Mouse (Mus musculus) heart, postnatal 4 days (tissue): Measurements from ENCODE around the gene Mark4. TPM values are rescaled to one million over a fixed set of nuclear protein-coding genes. Genes with fewer than 3 reads are reported as not detected.

Source experiments
- DNase-seq: peaks from one replicate; pipeline ENCODE4 v3.0.0; 2021
- microRNA-seq, 2 experiments: library from miRNA; unstranded; fragments of <30 nt; microRNA quantifications; one replicate each; pipeline ENCODE4 v1.2.0; 2021 to 2022
- total RNA-seq, 2 experiments: library from RNA; stranded (reverse); gene quantifications; 2 replicates each; pipeline ENCODE4 v1.2.3; 2021

Gene Mark4
- total RNA-seq, 2 experiments from 2014 or later: 28.8 to 30.3 TPM

DNA sequence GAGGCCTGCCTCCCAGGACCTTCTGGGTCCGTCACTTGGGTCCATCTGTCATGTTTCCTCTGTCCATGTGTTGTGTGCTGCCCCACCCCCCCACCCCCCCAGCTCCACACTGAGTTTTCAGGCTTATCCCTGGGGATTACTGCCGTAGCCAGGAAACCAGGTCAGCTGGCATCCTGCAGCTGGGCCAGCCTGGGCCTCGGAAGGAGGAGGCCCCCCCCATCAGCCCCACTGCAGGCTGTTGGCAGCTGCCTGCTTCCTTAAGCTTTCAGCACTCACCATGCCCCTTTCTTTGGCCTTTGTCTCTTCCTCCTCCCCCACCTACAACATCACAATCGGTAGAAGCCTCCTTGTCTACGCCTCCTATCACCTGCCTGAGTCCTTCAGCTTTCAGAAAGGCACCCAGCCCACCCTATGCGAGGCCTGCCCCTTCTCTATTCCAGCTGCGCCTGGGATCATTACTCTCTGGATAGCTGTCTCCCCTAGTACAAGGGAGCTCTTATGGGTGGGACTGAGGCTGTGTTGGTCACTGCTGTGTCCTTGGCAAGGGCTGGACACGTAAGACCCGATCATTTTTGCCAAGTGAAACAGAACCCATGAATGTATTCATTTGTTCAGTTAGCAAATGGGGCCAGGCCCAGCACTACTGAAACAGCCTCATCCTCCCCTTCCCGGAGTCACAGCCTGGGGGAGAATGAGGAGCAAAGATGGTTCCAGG, 69.8 kb downstream of the Mark4 start:
- no peak for DNase-seq

GRCm38 (mm10) chr7:19383708-19384107, 74.9 kb downstream of the Mark4 start:
- no peak for DNase-seq

DNA sequence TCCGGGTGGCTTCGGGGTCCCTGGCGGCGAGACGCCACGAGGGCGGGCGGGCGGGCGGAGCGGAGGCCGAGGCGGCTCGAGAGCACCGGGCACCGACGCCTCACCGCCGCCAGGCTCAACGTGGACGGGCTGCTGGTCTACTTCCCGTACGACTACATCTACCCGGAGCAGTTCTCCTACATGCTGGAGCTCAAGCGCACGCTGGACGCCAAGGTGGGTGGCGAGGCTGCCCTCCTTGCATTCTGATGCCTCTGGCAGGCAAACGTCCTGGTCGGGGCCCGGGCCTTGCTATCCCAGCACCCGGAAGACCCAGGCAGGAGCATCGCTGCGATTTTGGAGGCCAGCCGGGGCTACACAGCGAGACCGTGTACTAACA, 76.5 kb downstream of the Mark4 start:
- DNase-seq: peak; percentile 45

GRCm38 (mm10) chr7:19381377-19382165, 77.0 kb downstream of the Mark4 start, which contains the start of gene Ercc2:
Ercc2 (plus strand) TSS chr7:19382010.
- peak; percentile 100 for DNase-seq

- DNase-seq: peak; percentile 56
Observed at GRCm38 (mm10) chr7:19378049-19378448, 80.6 kb downstream of the Mark4 start.

DNA sequence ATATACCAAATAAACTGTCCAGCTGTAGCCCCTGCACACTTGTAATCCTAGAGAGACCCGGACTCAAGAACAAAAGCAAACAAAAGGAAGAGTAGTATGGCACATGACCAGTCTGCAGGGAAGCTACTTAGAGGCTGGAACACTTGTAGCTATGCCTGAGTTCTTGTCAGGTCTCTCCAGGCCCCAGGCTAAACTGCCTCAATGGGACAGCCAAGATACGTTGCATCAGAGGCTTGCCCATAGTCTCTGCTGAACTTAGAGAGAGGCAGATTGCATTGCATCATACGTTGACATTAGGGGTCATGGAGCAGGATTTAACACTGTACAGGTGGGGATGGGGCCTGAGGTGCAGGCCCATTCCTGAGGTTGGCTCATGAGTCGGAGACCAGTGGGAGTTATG, 82.6 kb downstream of the Mark4 start:
- DNase-seq: no peak

DNA sequence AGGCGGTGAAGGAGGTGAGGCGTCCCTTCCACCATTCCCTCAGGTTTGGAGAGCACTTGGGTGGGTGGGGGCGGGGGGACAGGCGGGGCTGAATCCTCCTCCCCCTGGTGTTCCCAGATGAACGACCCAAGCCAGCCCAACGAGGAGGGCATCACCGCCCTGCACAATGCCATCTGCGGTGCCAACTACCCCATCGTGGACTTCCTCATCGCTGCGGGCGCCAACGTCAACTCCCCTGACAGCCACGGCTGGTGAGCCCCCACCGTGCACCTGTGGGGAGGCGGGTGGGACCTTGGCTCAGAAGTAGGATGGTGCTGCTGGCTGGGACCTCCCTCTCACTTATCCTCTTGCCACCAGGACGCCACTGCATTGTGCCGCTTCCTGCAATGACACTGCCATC, 83.3 kb downstream of the Mark4 start:
- no peak for DNase-seq

Small RNA genes lying within 50 kb of the gene (microRNA-seq; reads per million reads assigned to microRNA genes)
- gene Mir343: 0 reads per million in 2 experiments

Other genes with a start within 250 kb of the Mark4 start
- 1 to 10 TPM; 6.7 to 8.1 TPM for gene Gpr4, start 246.3 kb downstream of the Mark4 start, total RNA-seq
- gene Opa3, start 230.5 kb downstream of the Mark4 start, total RNA-seq: 10 to 100 TPM; 54.7 to 60.0 TPM
- gene Vasp, start 187.0 kb downstream of the Mark4 start, total RNA-seq: 100 to 1,000 TPM; 117 to 119 TPM
- gene Ppm1n, start 178.8 kb downstream of the Mark4 start, total RNA-seq: under 1 TPM in 1 of 2 experiments, not detected in 1; 0.26 TPM
- gene Rtn2, start 176.2 kb downstream of the Mark4 start, total RNA-seq: 10 to 100 TPM; 30.2 to 32.3 TPM
- under 1 TPM; 0.52 to 0.86 TPM for gene Fosb, start 148.8 kb downstream of the Mark4 start, total RNA-seq
- gene Ercc1, start 114.0 kb downstream of the Mark4 start, total RNA-seq: 10 to 100 TPM; 42.4 to 43.5 TPM
- gene Cd3eap, start 99.3 kb downstream of the Mark4 start, total RNA-seq: 1 to 10 TPM; 9.0 to 9.5 TPM
- 10 to 100 TPM; 39.0 to 47.2 TPM for gene Ppp1r13l, start 99.1 kb downstream of the Mark4 start, total RNA-seq
- gene Ercc2, start 76.8 kb downstream of the Mark4 start, total RNA-seq: 10 to 100 TPM; 13.8 to 18.6 TPM
- gene Klc3, start 54.7 kb downstream of the Mark4 start, total RNA-seq: under 1 TPM; 0.33 to 0.36 TPM
- 1,000 to 10,000 TPM; 2,784 to 3,078 TPM for gene Ckm, start 54.0 kb downstream of the Mark4 start, total RNA-seq
- gene Exoc3l2, start 4.5 kb upstream of the Mark4 start, total RNA-seq: 1 to 10 TPM in 1 of 2 experiments, under 1 TPM in 1; 0.93 to 1.1 TPM
- gene Bloc1s3, start 49.5 kb upstream of the Mark4 start, total RNA-seq: 1 to 10 TPM; 2.0 to 2.5 TPM
- 10 to 100 TPM; 45.8 to 46.8 TPM for gene Trappc6a, start 49.6 kb upstream of the Mark4 start, total RNA-seq
- gene Nkpd1, start 59.0 kb upstream of the Mark4 start, total RNA-seq: not detected
- gene Ppp1r37, start 104.3 kb upstream of the Mark4 start, total RNA-seq: 10 to 100 TPM; 45.4 to 45.6 TPM
- gene Zfp296, start 118.5 kb upstream of the Mark4 start, total RNA-seq: under 1 TPM in 1 of 2 experiments, not detected in 1; 0.17 TPM
- 10 to 100 TPM; 55.3 to 61.1 TPM for gene Gemin7, start 118.8 kb upstream of the Mark4 start, total RNA-seq
- 10 to 100 TPM; 33.0 to 33.7 TPM for gene Clasrp, start 145.7 kb upstream of the Mark4 start, total RNA-seq
- 1 to 10 TPM; 8.1 to 9.1 TPM for gene Relb, start 170.6 kb upstream of the Mark4 start, total RNA-seq
- gene Clptm1, start 206.2 kb upstream of the Mark4 start, total RNA-seq: 10 to 100 TPM; 98.0 to 99.1 TPM
- gene Apoc2, start 219.1 kb upstream of the Mark4 start, total RNA-seq: under 1 TPM in 1 of 2 experiments, not detected in 1; 0.52 TPM
- gene Gm44805, start 222.6 kb upstream of the Mark4 start, total RNA-seq: not detected
- gene Apoc4, start 222.7 kb upstream of the Mark4 start, total RNA-seq: not detected
- 1 to 10 TPM; 1.9 to 3.0 TPM for gene Apoc1, start 233.8 kb upstream of the Mark4 start, total RNA-seq
- gene Apoe, start 240.4 kb upstream of the Mark4 start, total RNA-seq: 100 to 1,000 TPM; 198 to 213 TPM